Mouse (Mus musculus): ENCODE data around the gene Aox2. TPM values are rescaled to one million over a fixed set of nuclear protein-coding genes. Genes with fewer than 3 reads are reported as not detected.

Gene Aox2
- total RNA-seq, 2 experiments from 2014 or later = not detected

DNA sequence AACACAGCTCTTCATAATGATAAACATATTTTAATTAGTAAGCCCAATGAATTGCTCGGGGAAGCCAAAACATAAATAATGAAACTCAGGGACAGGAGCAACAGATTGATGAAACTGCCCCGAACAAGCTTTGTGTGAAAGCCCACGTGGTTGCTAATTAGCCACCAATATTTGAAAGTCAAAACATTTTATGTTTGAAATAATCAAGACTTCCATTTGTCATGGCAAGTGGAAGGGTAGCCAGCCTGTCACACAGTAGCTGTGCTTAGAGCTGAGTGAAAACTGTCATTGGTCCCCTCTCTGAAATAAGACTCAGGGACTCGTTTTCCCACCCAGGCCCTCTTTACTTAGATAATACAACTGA is 3.5 kb downstream of the Aox2 start:
- DNase-seq (ENCODE audit: low spot score in 2 of 2) = no peak
- intact Hi-C loops (cut with DNase I) = no loop called here

DNA sequence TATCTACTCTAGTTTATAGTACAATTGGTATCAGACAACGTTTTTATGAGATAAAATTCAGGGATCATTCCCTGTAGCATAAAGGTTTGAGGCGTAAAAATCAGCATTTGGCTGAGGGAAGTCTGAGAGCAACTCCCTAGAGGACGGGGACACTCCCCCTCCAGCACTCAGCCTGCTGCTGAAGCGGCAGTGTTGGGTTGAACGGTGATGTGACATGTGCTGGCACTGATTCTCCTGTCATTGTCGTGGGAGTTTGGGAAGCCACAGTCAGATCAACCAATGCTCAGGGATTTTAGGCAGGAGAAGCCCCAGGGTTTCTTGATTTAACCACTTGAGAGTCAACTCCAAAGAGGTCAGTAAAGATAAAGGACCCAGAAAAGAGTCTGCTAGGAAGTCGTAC is 6.4 kb downstream of the Aox2 start:
- intact Hi-C loops (cut with DNase I) = no loop called here
- DNase-seq (ENCODE audit: low spot score in 2 of 2) = no peak

DNA sequence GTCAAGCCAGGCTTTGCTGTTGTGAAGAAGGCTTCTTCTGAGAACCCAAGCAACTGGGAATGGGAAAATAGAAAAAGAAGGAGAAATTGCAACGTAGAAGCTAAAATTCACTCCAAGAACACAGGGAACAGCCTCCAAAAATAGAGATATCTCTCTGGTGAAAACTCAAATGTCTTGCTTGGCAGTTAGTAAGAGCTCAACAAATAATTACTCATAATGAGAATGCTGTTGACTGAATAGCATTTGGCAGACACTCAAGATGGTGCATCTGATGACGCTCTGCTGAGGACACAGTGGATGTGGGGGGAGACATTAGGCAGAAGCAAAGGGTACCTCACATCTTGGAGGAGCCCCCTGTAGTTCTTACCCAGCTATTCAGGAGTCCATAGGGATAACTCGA is 10.0 kb downstream of the Aox2 start:
- DNase-seq (ENCODE audit: low spot score in 2 of 2) = no peak
- intact Hi-C loops (cut with DNase I) = no loop called here

DNA sequence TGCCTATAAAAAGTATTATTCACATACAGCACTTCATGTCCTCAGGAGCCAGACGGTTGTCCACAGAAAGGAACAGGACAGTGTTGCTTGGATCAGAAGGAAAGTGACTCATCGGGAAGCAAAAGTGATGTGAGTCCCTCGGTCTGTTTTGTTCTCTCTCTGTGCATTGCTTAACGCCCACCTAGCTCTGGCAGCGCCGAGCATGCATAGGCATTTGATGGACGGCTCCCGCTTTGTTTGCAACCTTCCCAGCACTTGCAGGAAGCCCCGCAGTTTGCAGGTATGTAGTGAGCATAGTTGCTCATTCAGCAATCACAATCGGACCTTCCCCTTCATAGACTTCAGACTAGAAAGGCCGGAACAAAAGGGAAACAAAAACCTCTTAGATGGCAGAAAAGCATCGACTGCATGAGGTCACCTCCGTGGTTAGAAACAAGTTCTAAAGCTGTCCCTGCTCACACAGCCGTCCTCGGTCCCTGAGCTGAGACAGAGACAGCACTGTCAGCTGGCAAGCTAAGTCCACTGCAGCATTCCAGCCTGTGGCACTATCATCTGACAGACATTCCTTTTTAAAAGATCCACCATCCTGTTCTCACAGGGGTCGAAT is 11.8 kb downstream of the Aox2 start:
- intact Hi-C loops (cut with DNase I) = loop anchor here (10.0 kb wide), 1 partner anchor 325 kb away; no protein-coding TSS in a partner anchor
- peak; percentile 27 to 35 for DNase-seq (ENCODE audit: low spot score in 2 of 2)

DNA sequence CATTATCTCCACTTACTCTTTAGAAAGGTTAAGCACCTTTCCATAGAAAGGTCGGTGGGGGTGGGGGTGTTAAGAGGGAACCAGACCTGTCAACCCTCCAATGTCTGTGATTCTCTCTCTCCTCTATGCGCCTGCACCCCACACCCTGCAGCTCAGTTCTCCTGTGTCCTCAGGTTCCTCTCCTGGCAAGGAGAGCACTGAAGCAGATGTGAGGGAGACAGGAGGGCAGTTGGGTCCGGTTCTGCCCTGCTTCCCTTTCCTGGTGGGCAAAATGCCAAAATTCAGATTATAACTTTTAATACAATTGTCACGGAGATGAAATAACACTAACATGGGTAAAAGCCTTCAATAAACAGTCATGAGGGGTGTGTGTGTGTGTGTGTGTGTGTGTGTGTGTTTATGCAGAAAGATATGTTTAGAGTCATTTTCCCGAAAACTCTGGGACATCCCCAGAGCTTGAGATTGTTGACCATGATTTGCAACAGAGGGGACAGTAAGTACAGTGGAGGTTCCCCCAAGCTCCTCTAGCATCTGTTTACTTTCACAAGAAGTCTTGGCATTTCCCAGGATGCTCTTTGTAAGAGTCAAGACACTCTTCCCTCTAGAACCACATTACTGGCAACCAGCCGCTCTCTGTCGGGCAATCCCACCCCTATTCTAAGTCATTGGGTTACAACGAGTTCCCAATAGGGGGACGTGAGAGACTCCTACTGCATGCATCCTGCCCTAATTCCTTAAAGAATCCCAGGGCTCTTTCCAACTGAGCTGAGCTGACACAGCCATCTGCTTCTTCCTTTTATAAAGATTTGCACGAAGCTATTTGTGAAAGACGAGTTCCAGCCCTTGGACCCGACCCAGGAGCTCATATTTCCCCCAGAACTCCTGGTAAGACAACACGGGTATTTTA is 13.5 kb downstream of the Aox2 start:
- intact Hi-C loops (cut with DNase I) = loop anchor here (10.0 kb wide), 1 partner anchor 327 kb away; no protein-coding TSS in a partner anchor
- DNase-seq (ENCODE audit: low spot score in 2 of 2) = peak; percentile 16 to 45

DNA sequence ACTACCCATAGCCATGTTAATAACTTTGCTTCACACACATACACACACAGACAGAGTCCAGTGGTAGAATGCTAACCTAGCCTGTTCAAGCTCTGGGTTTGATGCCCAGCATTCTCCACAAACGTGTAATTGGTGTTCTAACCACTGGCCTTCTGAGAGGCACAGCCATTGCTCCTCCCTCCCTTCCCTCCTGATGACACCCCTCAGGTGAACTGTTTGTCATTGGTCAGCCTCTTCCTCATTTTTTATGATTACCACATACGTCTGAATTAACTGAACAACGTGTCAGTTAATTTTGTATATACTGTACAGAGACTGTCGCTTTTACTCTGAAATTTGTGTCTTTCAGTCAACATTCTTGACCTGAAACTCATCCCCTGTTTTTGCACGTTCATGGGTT is 16.6 kb downstream of the Aox2 start:
- DNase-seq (ENCODE audit: low spot score in 2 of 2) = no peak
- intact Hi-C loops (cut with DNase I) = loop anchor here (5.0 to 10.0 kb wide), 3 partner anchors 137 to 867 kb away; no protein-coding TSS in a partner anchor

DNA sequence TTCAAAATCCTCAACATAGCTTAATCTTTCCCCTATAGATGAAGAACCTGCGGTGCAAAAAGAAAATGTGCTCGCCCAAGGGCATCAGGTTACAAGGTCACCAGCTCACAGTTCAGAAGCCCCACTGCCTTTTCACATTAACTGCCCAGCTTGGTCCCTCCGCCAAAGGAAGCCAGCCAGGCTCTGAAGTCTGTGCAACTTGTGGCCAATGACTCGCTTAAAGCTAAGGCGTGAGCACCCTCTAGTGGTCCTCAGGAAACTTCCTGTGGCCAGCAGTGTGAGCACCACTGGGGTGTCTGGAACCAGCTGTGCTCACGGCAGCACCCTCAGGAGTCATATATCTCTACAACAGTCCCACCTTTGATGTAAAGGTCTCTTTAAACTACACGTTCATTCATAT is 18.2 kb downstream of the Aox2 start:
- intact Hi-C loops (cut with DNase I) = loop anchor here (5.0 to 10.0 kb wide), 3 partner anchors 139 to 869 kb away; no protein-coding TSS in a partner anchor
- DNase-seq (ENCODE audit: low spot score in 2 of 2) = peak; percentile 50 to 61

DNA sequence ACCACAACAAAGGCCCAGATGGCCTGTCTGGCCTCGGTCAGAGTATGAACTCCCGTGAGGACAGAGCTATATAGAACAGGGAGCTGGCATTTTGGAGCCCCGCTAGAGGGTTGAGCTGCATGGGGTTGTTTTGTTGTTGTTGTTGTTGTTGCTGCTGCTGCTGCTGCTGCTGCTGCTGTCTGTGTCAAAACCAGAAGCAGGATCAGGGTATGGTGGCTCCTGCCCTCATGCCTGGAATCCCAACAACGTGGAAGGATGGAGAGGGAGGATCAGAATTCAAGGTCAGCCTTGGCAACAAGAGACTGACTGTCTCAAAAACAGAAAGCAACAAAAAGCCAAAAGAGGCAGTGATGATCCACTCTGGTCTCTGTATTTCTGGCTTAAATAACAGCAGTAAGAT is 18.7 kb downstream of the Aox2 start:
- intact Hi-C loops (cut with DNase I) = loop anchor here (5.0 to 10.0 kb wide), 3 partner anchors 140 to 870 kb away; no protein-coding TSS in a partner anchor
- DNase-seq (ENCODE audit: low spot score in 2 of 2) = no peak

DNA sequence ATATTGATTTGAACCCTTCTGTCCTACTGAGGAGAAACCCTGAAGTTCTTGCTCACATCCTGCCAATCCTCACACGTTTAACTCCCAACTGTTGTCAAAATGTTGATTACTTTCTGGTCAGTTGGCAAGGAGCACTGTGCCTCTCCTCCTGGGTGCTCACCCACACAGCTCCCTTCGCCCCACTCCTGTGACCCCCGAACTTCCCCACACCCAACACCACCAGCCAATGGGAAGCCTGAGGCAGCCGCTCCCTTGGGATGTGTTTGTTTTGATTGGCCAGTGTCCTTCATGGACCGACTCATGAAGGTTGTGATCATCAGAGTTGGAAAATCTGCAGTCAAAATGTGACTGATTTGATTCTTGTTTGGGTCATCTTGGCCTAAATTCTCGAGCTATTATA is 20.2 kb downstream of the Aox2 start:
- intact Hi-C loops (cut with DNase I) = loop anchor here (5.0 to 10.0 kb wide), 3 partner anchors 141 to 871 kb away; no protein-coding TSS in a partner anchor
- DNase-seq (ENCODE audit: low spot score in 2 of 2) = no peak

DNA sequence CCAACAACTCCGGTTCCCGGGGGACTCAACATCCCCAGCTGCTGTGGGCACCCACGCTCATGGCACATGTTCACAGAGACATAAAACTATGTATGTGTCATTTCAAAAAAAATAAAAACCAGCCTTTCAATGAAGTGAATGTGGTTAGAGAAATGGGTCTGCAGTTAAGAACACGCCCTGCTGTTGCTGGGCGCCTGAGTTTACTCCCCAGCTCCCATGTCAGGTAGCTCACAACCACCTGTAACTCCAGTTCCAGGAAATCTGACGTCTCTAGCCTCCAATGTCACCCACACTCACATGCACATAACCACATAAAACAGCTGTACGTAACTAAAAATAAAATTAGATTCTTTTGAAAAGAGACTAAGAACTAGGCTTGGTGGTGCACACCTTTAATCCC is 22.9 kb downstream of the Aox2 start:
- intact Hi-C loops (cut with DNase I) = no loop called here
- DNase-seq (ENCODE audit: low spot score in 2 of 2) = no peak

DNA sequence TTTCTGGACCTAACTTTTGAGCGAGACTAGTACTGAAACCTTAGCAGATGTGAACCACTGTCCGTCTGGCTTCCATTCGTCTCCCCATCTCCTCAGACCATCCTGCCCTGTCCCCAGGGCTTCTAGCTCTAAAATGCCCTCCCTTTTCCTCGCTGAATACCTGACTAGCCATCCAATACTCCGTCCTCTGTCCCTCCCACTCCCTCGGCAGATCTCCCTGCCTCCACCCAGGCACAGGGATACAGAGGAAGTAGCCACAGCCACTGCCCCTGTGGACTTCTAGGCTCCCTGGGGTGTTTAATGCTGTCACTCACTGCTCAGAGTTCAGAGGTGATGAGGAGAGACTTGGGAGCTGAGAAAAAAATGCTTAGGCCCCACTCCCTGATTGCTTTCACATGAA is 23.9 kb downstream of the Aox2 start:
- no peak for DNase-seq (ENCODE audit: low spot score in 2 of 2)
- intact Hi-C loops (cut with DNase I) = no loop called here

DNA sequence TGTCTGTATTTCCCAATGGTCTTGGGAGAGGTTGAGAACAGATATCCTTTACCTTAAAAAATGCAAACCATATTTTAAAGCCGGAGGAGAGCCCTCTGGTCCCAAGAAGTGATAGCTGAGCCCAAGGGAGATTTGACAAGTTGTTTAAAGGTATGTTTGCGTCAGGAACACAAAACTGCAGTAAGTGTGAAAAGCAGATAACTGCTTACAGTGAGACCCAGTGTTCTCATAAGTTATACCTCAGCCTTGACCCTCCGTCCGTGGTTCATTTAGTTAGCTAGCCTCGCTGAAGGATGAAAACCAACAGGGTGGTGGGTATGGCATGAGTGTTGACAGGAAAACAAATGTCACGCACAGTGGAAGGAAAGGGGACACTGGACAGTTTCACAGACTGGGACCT is 24.9 kb downstream of the Aox2 start:
- DNase-seq (ENCODE audit: low spot score in 2 of 2) = no peak
- intact Hi-C loops (cut with DNase I) = no loop called here

DNA sequence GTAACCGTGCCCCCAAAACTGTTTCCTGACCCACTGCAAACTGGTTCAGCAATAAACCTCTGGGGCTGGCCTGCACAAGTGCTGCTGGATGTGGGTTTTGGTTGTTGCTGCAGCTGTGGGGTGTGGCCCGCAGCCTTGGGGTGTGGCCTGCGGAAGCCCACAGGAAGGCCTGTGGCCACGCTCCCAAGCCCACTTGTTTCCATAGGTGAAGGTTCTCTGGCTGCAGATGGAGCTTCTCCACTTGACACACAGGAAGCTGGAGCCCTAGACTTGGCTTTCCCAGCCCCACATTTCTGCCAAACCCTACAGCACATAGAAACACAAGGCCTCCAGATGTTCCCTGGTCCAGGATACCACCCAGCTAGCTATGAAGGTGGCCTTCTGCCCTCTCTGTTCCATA is 25.6 kb downstream of the Aox2 start:
- intact Hi-C loops (cut with DNase I) = no loop called here
- no peak for DNase-seq (ENCODE audit: low spot score in 2 of 2)

DNA sequence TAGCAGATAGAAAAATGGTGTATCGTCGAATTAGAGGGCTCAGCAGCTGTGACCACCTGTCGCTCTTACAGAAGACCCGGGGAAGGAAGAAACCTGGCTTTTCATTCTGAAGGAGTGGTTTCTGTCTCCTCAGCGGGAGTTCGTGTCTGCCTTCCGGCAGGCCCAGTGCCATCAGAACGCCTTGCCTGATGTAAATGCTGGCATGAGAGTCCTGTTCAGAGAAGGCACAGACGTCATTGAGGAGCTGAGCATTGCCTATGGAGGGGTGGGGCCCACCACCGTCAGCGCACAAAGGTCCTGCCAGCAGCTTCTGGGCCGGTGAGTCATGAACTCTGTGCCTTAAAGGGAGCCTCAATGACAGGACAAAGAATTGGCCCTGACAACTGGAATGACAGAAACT is 26.2 kb downstream of the Aox2 start:
- intact Hi-C loops (cut with DNase I) = no loop called here
- no peak for DNase-seq (ENCODE audit: low spot score in 2 of 2)

DNA sequence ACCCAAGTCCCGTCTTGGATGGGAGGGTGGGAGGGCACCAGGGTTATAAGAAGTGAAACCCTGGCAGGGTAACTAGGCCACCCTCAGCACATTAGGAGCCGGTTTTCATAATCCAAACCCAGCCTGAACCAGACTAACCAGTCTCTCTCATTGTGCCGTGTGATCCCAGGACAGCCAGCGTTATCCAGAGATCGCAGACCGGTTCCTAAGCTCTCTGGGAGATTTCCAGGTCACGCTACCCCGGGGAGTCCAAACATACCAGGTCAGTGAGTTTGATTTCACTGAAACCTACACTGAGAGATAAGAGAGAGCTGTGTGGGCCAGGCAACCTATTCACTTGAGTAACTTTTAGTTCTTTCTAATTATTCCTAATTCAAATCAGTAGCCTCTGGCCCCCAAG is 29.1 kb downstream of the Aox2 start:
- DNase-seq (ENCODE audit: low spot score in 2 of 2) = no peak
- intact Hi-C loops (cut with DNase I) = no loop called here

DNA sequence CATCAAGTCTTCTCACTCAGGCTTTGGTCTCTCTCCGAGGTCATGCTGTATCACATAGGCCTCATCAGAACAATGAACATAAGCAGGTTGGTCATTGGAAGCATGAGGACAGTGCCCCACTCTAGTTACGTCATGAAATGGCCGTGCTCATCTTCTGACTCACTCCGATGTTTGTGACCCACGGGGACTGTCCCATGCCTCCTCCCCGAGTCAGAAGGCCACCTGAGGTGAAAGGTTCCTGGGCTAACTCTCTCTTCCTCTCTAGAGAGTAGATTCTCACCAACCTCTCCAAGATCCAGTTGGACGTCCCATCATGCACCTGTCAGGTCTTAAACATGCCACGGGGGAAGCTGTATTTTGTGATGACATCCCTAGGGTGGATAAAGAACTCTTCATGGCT is 30.5 kb downstream of the Aox2 start:
- intact Hi-C loops (cut with DNase I) = no loop called here
- DNase-seq (ENCODE audit: low spot score in 2 of 2) = no peak

DNA sequence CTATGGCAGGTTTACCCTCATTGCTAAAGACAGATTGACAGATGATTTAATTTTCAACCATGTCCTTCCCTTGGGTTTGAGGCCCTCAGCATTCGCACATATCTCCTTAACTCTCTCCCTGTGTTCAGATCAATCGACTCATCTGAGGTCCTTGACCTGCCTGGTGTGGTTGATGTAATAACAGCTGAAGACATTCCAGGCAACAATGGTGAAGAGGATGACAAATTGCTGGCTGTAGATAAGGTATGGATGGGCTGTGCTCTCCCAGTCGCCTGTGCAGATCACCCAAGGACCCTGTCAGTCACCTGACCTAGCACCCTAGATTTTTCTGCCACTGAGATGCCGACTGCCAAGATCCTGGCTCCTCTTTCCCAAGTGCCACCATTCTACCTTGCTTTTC is 31.7 kb downstream of the Aox2 start:
- DNase-seq (ENCODE audit: low spot score in 2 of 2) = no peak
- intact Hi-C loops (cut with DNase I) = no loop called here

DNA sequence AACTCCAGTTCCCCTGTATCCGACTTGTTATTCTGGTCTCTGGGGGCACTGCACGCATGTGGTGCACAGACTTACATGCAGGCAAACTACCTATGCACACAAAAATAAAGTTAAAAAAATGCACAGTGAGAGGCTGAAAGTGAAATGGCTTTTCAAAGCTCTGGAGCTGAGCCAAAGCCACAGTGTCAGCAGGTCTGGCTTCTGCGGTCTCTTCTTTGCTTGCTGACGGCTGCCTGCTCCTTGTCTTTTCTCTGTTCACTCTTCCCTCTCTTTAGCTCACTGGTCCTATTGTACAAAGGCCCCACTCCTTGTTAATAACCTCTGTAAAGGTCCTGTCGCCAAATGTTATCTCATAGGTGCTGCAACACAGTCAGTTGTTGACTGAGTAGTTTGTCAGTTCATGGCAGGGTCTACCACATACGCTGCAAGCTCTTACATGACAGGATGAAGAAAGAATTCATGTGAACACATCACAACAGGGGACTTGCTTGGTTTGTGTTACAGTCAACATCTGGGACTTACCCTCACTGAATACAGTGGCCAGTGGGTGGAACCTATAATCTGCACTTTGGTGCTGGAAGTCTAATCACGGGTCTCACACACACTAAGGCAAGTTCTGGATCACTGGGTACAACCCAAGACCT is 33.2 kb downstream of the Aox2 start:
- intact Hi-C loops (cut with DNase I) = no loop called here
- DNase-seq (ENCODE audit: low spot score in 2 of 2) = no peak

DNA sequence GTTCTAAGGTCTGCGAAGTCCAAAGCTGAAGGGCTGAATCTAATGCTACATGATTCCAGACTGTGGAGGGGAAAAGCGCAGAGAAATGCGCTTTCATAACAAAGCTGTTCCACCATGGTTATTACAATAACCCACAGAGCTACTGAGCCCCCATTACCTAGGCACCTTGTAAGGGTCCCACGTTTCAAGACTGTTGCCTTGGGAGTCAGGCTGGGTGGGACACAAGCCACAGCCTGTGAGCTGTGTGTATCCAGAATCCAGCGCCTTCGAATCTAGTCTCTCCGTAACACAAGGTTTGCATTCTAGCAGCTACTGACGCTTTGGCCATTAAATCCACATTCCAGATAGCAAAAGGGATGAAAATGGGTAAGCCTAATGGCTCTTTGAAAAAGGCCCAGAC is 35.0 kb downstream of the Aox2 start:
- intact Hi-C loops (cut with DNase I) = no loop called here
- DNase-seq (ENCODE audit: low spot score in 2 of 2) = no peak

DNA sequence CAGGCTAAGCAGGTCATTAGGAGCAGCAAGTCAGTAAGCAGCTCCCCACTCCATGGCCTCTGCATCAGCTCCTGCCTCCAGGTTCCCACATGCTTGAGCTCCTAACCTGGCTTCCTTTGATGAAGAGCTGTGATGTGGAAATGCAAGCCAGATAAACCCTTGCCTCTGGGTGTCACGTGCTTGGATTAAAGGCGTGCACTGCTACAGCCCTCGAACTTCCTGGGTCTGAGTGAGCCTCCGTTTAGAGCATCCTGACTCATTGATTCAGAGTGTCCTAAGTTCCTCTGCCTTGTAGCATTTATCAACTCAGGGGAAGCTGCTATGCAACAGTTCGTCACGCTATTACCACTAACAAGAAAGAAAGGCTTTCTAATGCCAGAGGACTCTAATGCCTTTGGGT is 37.4 kb downstream of the Aox2 start:
- intact Hi-C loops (cut with DNase I) = no loop called here
- DNase-seq (ENCODE audit: low spot score in 2 of 2) = no peak

DNA sequence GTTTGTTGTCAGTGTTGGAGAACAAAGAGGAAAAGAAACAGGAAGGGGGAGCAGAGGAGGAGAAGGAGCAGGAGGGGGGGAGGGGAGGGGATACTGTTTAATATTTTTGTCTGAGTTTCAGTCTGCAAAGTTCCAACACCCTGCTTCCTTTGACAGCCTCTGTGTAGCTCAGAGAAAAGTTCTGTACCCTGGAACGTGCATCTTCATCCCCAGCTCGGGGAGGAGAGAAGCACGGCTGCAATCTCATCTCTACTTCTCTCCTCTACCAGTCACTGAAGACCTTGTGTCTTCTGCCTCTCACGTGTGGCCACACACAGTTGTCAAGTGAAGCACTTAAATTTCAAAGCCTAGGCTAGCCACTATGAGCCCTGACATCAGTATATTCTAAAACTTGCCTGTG is 55.1 kb downstream of the Aox2 start:
- intact Hi-C loops (cut with DNase I) = no loop called here
- DNase-seq (ENCODE audit: low spot score in 2 of 2) = no peak

All from left cerebral cortex, postnatal 36 days (tissue).